Mouse (Mus musculus) brain, embryonic 14.5 days (tissue): Measurements from ENCODE around the gene Immp2l. TPM values are rescaled to one million over a fixed set of nuclear protein-coding genes. Genes with fewer than 3 reads are reported as not detected.
A peak's percentile ranks its signal among the peaks of the same experiment; 100 is the strongest.

Source experiments
- DNase-seq: peaks from one replicate; pipeline ENCODE4 v3.0.0-alpha.2; 2011; ENCODE audit warnings: low read depth
- CTCF ChIP-seq: fragments of 200-500 bp; IDR thresholded peaks from 2 replicates; pipeline ENCODE4 v1.5.1; 2012; ENCODE audit warnings: inconsistent platforms, mild to moderate bottlenecking, moderate library complexity, borderline replicate concordance; ENCODE audit not compliant: insufficient read depth, insufficient read length; ENCODE audit errors: extremely low read depth
- POLR2A ChIP-seq: fragments of 200-500 bp; IDR thresholded peaks from 2 replicates; pipeline ENCODE4 v1.6.1; 2012; ENCODE audit warnings: mild to moderate bottlenecking, inconsistent platforms, borderline replicate concordance; ENCODE audit not compliant: poor library complexity, insufficient read depth, insufficient read length, severe bottlenecking; ENCODE audit errors: extremely low read depth
- polyA plus RNA-seq: library from polyadenylated mRNA; depleted of rRNA; stranded (reverse); fragments of >200 nt; gene quantifications from 2 replicates; pipeline ENCODE4 v1.2.3, GENCODE M21; 2012

Immp2l gene
- polyA plus RNA-seq, 1 experiment = 3.5 TPM

DNA sequence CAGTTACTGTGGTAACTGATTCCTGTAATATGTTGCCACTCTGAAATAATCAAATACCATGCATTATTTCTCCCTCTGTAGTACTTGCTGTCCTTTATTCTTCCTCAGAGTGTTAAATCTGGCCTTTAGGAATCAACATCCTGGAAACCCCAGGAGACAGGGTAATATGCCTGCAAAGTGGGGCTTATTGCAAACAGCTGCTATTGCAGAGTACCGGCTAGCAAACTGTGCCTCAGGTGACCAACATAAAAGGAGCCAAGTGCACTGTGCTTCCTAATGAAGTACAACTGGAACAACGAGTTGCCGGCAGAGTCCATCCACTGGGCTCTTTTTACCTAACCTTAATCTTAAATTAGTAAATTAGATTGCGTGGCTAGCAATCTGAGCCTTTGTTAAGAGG is 200.6 kb downstream of the Immp2l start:
- DNase-seq = peak; percentile 53
- TF ChIP-seq CTCF = no peak
- no peak for TF ChIP-seq POLR2A

DNA sequence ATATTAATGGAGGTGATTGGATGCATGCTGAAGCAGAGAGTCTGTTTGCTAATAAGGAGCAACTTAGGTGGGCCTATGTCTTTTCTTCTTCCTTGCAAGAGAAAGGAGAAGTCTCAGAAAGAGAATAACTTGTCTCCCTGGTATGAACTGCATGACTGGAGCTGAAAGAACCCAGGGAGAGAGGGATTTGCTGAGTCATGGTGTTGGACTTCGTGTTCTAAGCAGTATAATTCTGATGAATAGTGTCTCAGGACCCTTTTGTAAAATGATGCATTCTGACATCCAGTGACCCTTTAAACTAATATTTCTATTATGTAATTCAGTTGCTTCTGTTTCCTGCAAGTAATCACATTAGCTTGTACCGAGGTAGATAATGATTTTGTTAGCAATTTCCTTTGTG is 208.1 kb downstream of the Immp2l start:
- DNase-seq = peak; percentile 28
- TF ChIP-seq CTCF = no peak
- TF ChIP-seq POLR2A = no peak

DNA sequence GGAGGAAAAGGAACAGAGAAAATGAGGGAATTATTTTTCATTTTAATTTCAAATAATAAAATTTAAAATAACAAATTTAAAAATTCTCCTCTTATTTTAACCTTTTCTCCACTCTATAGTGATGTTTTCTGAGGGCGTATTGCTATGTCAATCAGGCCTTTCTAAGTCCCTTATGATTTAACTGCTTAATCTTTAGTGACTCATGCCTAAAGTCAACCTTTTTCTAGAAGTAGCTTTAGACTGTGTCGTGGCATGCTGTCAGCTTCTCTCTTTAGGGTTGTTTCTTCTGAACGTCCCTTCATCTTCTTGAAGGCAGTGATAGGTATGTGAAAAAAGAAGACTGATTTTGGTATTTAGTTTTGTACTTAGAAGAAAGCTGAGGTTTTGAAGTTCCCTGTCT is 214.0 kb downstream of the Immp2l start:
- TF ChIP-seq POLR2A (no peak), CTCF (no peak)
- DNase-seq = no peak

DNA sequence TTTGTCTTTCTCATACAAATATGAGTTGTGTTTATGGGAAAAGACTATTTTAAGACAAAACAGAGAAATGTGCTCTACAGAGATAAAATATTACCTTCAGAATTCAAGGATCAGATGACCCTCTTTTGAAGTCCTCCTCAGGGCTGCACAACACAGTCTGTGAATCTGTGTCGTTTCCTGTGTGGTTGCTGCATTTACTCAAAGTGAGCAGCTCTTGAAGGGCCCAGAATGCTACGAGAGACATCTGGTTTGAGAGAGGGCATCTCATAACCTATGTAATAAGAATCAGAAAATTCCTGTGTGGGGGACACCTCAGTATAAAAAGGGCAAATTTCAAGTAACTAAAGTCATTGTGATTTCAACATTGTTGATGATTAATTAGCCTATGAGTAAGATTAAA is 217.3 kb downstream of the Immp2l start:
- TF ChIP-seq POLR2A (no peak), CTCF (no peak)
- no peak for DNase-seq

DNA sequence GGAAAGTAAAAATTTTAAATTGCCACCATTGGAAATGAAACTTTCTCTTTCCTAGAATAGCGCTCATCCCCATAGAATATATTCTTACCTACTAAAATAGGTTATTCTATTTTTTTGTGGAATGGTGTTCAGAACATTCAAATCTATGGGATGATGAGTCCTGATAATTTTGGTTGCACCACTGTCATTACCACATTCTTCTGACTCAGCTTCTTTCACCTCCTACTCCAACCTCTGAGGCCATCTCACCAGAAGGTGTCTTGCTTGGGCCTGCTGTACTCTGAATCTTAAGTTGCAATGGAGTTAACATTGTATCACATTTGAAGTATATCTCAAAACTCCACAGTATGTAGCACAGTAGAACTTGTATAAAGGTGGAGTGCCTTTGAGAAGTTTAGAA is 224.4 kb downstream of the Immp2l start:
- TF ChIP-seq CTCF = no peak
- TF ChIP-seq POLR2A = no peak
- no peak for DNase-seq

DNA sequence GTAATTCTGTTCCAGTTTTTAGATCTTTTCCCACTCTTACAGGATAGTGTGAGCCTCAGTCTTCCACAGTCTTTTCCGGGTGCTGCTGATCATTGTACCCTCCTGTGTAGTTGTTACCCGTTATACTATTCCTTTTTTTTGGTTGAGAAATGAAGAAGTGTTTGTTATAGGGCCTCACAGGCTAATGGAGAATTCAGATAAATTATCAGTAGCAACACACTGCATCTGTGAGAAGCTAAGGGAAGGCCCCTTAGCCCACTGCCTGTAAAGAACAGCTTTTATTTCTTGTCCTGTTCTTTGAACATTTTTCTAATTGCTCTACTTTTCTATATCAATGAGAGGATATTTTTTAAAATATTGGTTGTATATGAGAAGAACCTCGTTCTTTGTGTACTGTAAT is 226.2 kb downstream of the Immp2l start:
- TF ChIP-seq CTCF = no peak
- TF ChIP-seq POLR2A = no peak
- DNase-seq = no peak

DNA sequence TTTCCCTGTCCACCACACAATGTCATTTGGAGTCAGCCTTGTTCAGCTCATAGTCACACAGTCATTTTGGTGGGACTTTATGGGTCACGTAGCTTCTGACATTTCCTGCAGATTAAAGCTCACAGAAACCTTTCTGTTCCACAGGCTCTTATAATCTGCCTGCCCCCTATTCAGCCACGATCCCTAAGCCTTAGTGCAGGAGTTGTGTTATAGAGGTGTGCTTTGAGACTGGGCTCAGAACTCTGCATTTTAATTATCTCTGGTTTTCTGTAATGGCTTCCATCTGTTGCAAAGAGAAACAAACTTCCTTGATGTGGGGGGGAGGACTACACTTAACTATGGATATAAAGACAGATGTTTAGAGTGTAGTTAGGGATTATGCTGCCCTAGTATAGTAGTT is 234.0 kb downstream of the Immp2l start:
- DNase-seq = no peak
- TF ChIP-seq CTCF (no peak), POLR2A (no peak)

DNA sequence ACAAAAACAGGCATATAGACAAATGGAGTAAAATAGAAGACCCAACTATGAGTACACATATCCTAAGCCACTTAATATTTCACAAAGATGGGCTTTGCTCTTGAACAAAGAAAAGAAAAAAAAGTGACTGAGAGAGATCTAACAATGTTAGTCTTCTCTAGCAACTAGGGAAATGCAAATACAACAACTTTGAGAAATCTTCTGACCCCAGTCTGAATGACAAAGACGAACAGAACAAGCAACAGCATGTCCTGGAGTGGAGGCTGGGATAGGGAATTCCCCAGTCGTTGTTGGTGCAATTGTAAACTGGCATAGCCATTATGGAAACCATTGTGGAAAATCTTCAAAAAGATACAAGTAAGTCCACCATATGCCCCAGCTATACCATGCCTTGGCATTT is 235.7 kb downstream of the Immp2l start:
- DNase-seq = no peak
- no peak for TF ChIP-seq POLR2A
- TF ChIP-seq CTCF = no peak

DNA sequence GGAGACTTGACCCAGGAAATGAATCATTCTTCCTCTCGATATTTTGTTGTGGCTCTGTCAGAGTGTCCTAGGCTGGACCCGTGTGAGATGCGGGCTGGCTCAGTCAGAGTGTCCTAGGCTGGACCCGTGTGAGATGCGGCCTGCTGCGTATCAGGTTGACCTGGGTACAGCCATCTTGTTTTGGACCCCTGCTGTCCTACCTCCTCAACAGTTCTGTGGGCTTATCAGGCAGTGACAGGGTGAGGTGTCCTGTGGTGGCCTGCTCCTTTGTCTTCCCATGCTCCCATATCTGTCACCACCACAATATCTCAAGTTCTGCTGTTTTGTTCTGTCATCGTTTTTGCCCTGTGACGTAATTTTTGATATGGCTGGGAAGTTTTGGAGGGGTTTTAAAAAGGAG is 250.2 kb downstream of the Immp2l start:
- no peak for TF ChIP-seq CTCF
- no peak for TF ChIP-seq POLR2A
- DNase-seq = no peak

DNA sequence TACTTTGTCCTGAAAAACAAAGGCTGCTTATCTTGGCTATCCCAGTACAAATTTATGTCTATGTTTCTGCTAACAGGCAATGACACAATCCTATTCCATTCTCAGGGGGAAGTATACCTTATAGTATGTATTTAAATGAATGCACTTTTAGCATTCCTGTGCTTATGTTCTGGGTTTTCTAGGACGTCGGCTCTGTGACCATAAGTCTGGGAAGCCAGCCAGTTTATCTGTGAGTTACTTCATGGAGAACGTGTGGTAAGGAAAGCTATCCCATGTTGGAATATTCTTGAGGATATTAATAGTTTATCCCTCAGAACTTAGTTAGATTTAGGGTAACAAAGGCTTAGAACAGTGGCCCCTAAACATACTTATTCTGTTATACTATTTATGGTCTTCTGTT is 251.5 kb downstream of the Immp2l start:
- TF ChIP-seq POLR2A = no peak
- TF ChIP-seq CTCF = no peak
- DNase-seq = peak; percentile 25

DNA sequence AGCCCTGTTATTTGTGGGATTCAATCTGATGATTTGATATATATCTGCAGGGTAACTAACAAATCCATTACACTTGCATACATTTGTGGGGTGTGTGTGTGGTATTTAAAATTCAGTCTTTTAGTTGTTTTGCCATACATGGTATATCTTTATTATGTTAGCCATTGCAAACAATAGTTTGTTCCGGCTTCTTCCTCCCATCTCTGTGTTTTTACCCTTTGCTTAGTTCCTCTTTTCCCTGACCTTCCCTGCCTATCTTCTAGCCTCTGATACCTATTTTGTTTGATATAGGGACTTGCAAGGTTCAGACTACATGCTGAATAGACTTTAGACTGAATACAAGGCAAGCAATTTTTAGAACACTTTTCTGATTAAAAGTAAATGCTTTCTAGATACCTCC is 254.0 kb downstream of the Immp2l start:
- DNase-seq = no peak
- TF ChIP-seq POLR2A = no peak
- no peak for TF ChIP-seq CTCF

DNA sequence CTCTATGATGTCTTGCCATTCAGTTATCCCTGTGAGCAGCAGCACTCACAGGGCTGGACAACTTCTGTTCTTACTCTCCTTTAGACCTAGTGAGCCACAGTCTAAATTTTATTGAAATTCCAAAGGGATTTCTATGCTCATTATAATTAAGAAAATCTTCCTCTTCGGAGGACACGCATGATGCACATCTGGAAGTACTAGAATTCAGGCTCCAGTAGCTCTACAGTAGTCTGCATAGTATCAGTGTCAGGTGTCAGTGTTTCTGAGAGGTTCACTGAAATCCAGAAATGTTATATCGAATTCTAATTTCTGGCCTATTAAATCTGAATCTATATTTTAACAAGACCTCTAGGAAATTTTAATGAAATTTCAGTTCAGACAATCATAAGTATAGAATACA is 265.2 kb downstream of the Immp2l start:
- TF ChIP-seq CTCF = no peak
- no peak for TF ChIP-seq POLR2A
- DNase-seq = no peak

DNA sequence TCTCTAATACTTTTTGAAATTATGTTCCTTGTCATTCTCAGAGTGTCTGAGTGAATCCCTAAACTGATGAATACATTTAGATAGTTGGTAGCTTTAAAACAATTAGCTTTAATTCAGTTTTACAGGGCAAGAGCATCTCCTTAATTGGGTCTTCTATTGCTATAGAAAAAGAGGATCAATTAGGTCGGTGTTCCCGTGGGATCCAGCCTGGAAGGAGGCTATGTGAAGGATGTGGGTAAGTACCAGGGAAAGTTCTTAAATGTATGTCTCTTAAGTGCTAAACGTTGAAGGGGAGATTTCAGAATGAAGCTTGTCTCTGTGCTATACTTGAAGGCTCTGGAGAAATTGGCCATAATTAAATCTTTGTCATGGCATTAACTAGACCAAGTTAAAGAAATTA is 283.1 kb downstream of the Immp2l start:
- TF ChIP-seq POLR2A = no peak
- TF ChIP-seq CTCF = no peak
- peak; percentile 51 for DNase-seq
